Comparison of ENCODE assay signal across 10 mouse cellular contexts in genomic region chr4:59614986-59615385, GRCm38 (mm10). TPM values are rescaled to one million over a fixed set of nuclear protein-coding genes. Genes with fewer than 3 reads are reported as not detected.
DNase-seq lines count a peak whose midpoint lies in the region; ATAC-seq lines count a peak whose summit lies in the region.
"Had no signal": no experiment of that assay in that cellular context is flagged by ENCODE, and none has a peak within 500 bp of the region (broad histone marks: within the 10 kb centered on the region; RNA-seq: fewer than 3 reads in every experiment).

No protein-coding gene starts in this region.

- H3K27ac ChIP-seq in hindbrain, embryonic 14.5 days = no peak overlapping the region
- H3K27ac ChIP-seq in hindbrain, embryonic 10.5 days = no peak overlapping the region
- H3K27ac ChIP-seq: embryonic facial prominence, embryonic 13.5 days had no signal

- no peak for ATAC-seq in hindbrain, embryonic 14.5 days (ENCODE audit: low FRiP score)
- peak; percentile 46 to 86; a peak in 3 of 4 replicates for ATAC-seq in hematopoietic stem cell, adult 5-6 weeks (replicated peaks in 1 of 2; ENCODE audit: insufficient read depth in 1 of 2, low FRiP score in 2 of 2, low TSS enrichment in 1 of 2, low read depth in 1 of 2, poor library complexity in 2 of 2, severe bottlenecking in 2 of 2)

- DNase-seq in hindbrain, embryonic 14.5 days (ENCODE audit: low spot score) = peak; percentile 58
- DNase-seq in hindbrain, embryonic 10.5 days (ENCODE audit: low spot score) = no peak
- DNase-seq in CD4-positive, CD25-positive, alpha-beta regulatory T cell, adult 2 months (ENCODE audit: low read depth, low spot score) = peak; percentile 65
- DNase-seq in T-cell, adult 2 months (ENCODE audit: low spot score) = peak; percentile 4
- DNase-seq in retina, postnatal 1 day = peak; percentile 54
- DNase-seq in gastrocnemius, postnatal 10 days = no peak
- no peak for DNase-seq in right cerebral cortex, postnatal 25 days

- 44% methylated on average over 1 of the region's 1 CpGs for WGBS in hindbrain, embryonic 14.5 days
- WGBS in hindbrain, embryonic 10.5 days = 53% methylated on average over 1 of the region's 1 CpGs

- H3K9me3 ChIP-seq in hindbrain, embryonic 14.5 days (ENCODE audit: control insufficient read depth, low read length) = no peaks in the 10 kb centered on the region
- H3K9me3 ChIP-seq in hindbrain, embryonic 10.5 days = no peaks in the 10 kb centered on the region
- H3K9me3 ChIP-seq: embryonic facial prominence, embryonic 13.5 days; megakaryocyte, embryonic 14.5 days had no signal

- no peaks in the 10 kb centered on the region for H3K4me1 ChIP-seq in hindbrain, embryonic 14.5 days (replicated peaks; ENCODE audit: control insufficient read depth, insufficient read depth, low read length)
- no peaks in the 10 kb centered on the region for H3K4me1 ChIP-seq in hindbrain, embryonic 10.5 days (replicated peaks)

- H3K4me3 ChIP-seq in hindbrain, embryonic 14.5 days (replicated peaks; ENCODE audit: low read length) = no peak overlapping the region
- no peak overlapping the region for H3K4me3 ChIP-seq in hindbrain, embryonic 10.5 days
- H3K4me3 ChIP-seq: embryonic facial prominence, embryonic 13.5 days; megakaryocyte, embryonic 14.5 days had no signal

- H3K27me3 ChIP-seq in hindbrain, embryonic 14.5 days (ENCODE audit: control insufficient read depth, insufficient read depth, low read length) = no peaks in the 10 kb centered on the region
- H3K27me3 ChIP-seq in hindbrain, embryonic 10.5 days (ENCODE audit: insufficient read depth, poor library complexity, severe bottlenecking) = no peaks in the 10 kb centered on the region
- H3K27me3 ChIP-seq: embryonic facial prominence, embryonic 13.5 days; megakaryocyte, embryonic 14.5 days had no signal

- peaks cover 13% of the 10 kb centered on the region for H3K36me3 ChIP-seq in hindbrain, embryonic 14.5 days (replicated peaks; ENCODE audit: control insufficient read depth, insufficient read depth)
- H3K36me3 ChIP-seq in hindbrain, embryonic 10.5 days = no peaks in the 10 kb centered on the region

- no peak overlapping the region for H3K4me2 ChIP-seq in hindbrain, embryonic 14.5 days (replicated peaks)
- H3K4me2 ChIP-seq: embryonic facial prominence, embryonic 13.5 days had no signal

- no peak overlapping the region for H3K9ac ChIP-seq in hindbrain, embryonic 14.5 days
- H3K9ac ChIP-seq: embryonic facial prominence, embryonic 13.5 days had no signal

RNA-seq across cellular contexts. Expression of gene E130308A19Rik, which starts 11.0 kb away (rescaled TPM):
- 54.7 and 59.9 TPM in 2 replicates for polyA plus RNA-seq in hindbrain, embryonic 14.5 days (2014; fragmentation: Nextera tagmentation; extraction: Ambion mirVana)
- polyA plus RNA-seq in hindbrain, embryonic 10.5 days (2016; fragmentation: Nextera tagmentation; extraction: Ambion mirVana) = 49.3 and 52.3 TPM in 2 replicates
- 9.4 TPM in 2 replicates for total RNA-seq in hematopoietic stem cell, adult 5-6 weeks (2017)
- total RNA-seq in gastrocnemius, postnatal 10 days (2021) = 1 to 10 TPM; 7.0 to 7.7 TPM

RNA-seq across cellular contexts. Expression of gene Hsdl2, which starts 33.6 kb away (rescaled TPM):
- 38.1 and 41.7 TPM in 2 replicates for polyA plus RNA-seq in hindbrain, embryonic 14.5 days (2014; fragmentation: Nextera tagmentation; extraction: Ambion mirVana)
- polyA plus RNA-seq in hindbrain, embryonic 10.5 days (2016; fragmentation: Nextera tagmentation; extraction: Ambion mirVana) = 23.5 and 27.6 TPM in 2 replicates
- 30.5 and 33.6 TPM in 2 replicates for total RNA-seq in hematopoietic stem cell, adult 5-6 weeks (2017)
- 10 to 100 TPM; 48.3 to 51.6 TPM for total RNA-seq in gastrocnemius, postnatal 10 days (2021)

Comparison
In these comparisons a context has a peak if more than half of its experiments do, and no peak if none do; other contexts are left out.
1. DNase-seq: peak in hindbrain, embryonic 14.5 days (single experiment), CD4-positive, CD25-positive, alpha-beta regulatory T cell, adult 2 months (single experiment), T-cell, adult 2 months (single experiment) and retina, postnatal 1 day (single experiment); none in hindbrain, embryonic 10.5 days (single experiment), gastrocnemius, postnatal 10 days (single experiment) and right cerebral cortex, postnatal 25 days (single experiment).